Mouse (Mus musculus) midbrain, embryonic 11.5 days (tissue): ENCODE data around the gene Trim9. TPM values are rescaled to one million over a fixed set of nuclear protein-coding genes. Genes with fewer than 3 reads are reported as not detected.

ENCODE experiments used
- ATAC-seq: fragments of 200-750 bp; cut with Nextera tagmentation; 2 replicates; pipeline ENCODE4 v1.8.0; 2017; ENCODE audit warnings: moderate TSS enrichment, moderate library complexity; ENCODE audit not compliant: low FRiP score
- DNase-seq: peaks from one replicate; pipeline ENCODE4 v3.0.0; 2015; ENCODE audit warnings: low spot score; ENCODE audit errors: missing footprints
- H3K27ac ChIP-seq: fragments of 300-500 bp; sonication (generic); 2 replicates; pipeline ENCODE4 v1.5.1; 2014; ENCODE audit warnings: low read depth, low read length
- H3K27me3 ChIP-seq: fragments of 300-500 bp; sonication (generic); 2 replicates; pipeline ENCODE4 v1.6.1; 2014; ENCODE audit warnings: mild to moderate bottlenecking, low read length, moderate library complexity, mixed read lengths; ENCODE audit not compliant: control insufficient read depth, insufficient read depth
- H3K36me3 ChIP-seq: fragments of 300-500 bp; sonication (generic); 2 replicates; pipeline ENCODE4 v1.6.1; 2014; ENCODE audit warnings: mild to moderate bottlenecking, low read length, moderate library complexity, mixed read lengths; ENCODE audit not compliant: control insufficient read depth, insufficient read depth
- H3K4me1 ChIP-seq: fragments of 300-500 bp; sonication (generic); 2 replicates; pipeline ENCODE4 v1.6.1; 2014; ENCODE audit warnings: low read length; ENCODE audit not compliant: control insufficient read depth, insufficient read depth
- H3K4me2 ChIP-seq: fragments of 300-500 bp; sonication (generic); 2 replicates; pipeline ENCODE4 v1.6.1; 2014; ENCODE audit warnings: mild to moderate bottlenecking, moderate library complexity
- H3K4me3 ChIP-seq: fragments of 300-500 bp; sonication (generic); 2 replicates; pipeline ENCODE4 v1.5.1; 2014; ENCODE audit warnings: low read depth, low read length
- H3K9ac ChIP-seq: fragments of 300-500 bp; sonication (generic); 2 replicates; pipeline ENCODE4 v1.6.1; 2014; ENCODE audit warnings: low read length
- H3K9me3 ChIP-seq: fragments of 300-500 bp; sonication (generic); 2 replicates; pipeline ENCODE4 v1.6.1; 2016; ENCODE audit warnings: low read length; ENCODE audit not compliant: control insufficient read depth
- WGBS: fragments of 180-500 bp; shearing (Covaris S2); extraction: QIAGEN DNeasy Blood & Tissue Kit; methylation state at CpG from one replicate; pipeline ENCODE4 v1.1.7; 2014; 5-methylcytosine and 5-hydroxymethylcytosine counted together
- polyA plus RNA-seq: library from polyadenylated mRNA; unstranded; fragments of >200 nt; fragmentation: Nextera tagmentation; extraction: Ambion mirVana; gene quantifications from 2 replicates; pipeline ENCODE4 v1.2.1, GENCODE M21; 2014

The Trim9 gene
- polyA plus RNA-seq, 1 experiment from 2014 or later = 28.4 TPM

DNA sequence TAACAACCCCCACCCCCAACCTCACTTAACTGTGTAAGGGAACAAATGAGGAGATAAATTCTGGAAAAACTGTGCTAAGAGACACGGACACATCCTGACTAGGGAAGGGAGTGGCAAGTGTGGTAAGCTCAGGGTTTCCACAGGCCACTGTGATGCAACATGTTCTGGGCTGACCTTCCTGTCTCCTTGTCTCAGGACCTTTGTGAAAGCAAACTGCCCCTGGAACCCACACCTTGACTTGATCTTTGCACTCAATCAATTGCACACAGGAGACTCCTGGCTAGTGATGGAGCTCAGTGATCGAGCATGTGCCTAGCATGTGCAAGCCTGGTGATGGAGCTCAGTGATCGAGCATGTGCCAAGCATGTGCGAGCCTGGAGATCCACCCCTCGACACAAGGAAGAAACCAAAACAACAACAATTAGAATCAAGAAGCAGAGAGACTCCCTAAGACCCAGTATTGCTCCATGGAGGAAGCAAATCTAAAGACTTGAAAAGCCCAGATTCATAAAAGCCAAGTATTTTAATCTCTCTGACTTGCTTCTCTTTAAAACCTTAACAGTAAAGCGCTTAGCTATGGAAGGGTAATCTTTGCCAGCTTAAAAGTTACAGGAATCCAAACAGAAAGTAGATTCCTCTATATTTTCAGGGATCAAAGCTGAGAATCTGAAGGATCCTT, 113.6 kb downstream of the Trim9 start:
- Histone ChIP-seq H3K27me3 (no peaks in the 10 kb centered on the region), H3K4me2 (no peak overlapping the region), H3K9me3 (no peaks in the 10 kb centered on the region), H3K9ac (no peak overlapping the region), H3K36me3 (no peaks in the 10 kb centered on the region), H3K27ac (no peak overlapping the region), H3K4me3 (no peak overlapping the region), H3K4me1 (no peaks in the 10 kb centered on the region)
- ATAC-seq (no peak), DNase-seq (peak; percentile 83)
- 89% methylated on average over 6 of the region's 6 CpGs for WGBS

DNA sequence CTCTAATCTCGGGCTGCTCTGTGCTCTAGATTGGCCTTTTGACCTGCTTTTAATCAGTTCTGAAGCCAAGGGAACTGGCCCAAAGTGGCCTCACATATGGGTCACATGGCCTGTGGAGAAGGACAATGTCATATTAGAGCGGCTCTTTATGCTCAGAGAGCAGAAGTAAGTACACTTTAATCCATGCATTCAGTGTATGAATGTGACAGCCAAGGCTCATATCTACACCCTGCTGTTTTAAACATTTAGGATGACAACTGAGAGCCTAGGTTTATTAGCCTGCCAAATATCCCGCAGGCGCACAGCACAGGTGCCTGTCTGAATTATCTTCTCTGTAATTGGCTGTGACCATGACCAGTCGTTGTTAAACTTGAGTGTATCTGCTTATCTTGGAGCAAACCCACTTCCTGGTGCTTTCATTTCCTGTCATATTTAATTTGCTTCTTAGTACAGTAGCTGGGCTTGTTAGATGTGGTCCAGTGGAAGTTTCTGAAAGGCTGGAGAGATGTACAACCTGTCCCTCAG, 115.3 kb downstream of the Trim9 start:
- H3K36me3 ChIP-seq = no peaks in the 10 kb centered on the region
- WGBS = 46% methylated on average over 5 of the region's 5 CpGs
- no peak overlapping the region for H3K27ac ChIP-seq
- peaks cover 7% of the 10 kb centered on the region; the same call in 1 of the 2 replicates for H3K4me1 ChIP-seq
- no peaks in the 10 kb centered on the region for H3K9me3 ChIP-seq
- no peak for ATAC-seq
- no peak for DNase-seq
- peaks cover 2% of the 10 kb centered on the region for H3K27me3 ChIP-seq
- H3K4me3 ChIP-seq = no peak overlapping the region
- H3K9ac ChIP-seq = no peak overlapping the region
- no peak overlapping the region for H3K4me2 ChIP-seq

DNA sequence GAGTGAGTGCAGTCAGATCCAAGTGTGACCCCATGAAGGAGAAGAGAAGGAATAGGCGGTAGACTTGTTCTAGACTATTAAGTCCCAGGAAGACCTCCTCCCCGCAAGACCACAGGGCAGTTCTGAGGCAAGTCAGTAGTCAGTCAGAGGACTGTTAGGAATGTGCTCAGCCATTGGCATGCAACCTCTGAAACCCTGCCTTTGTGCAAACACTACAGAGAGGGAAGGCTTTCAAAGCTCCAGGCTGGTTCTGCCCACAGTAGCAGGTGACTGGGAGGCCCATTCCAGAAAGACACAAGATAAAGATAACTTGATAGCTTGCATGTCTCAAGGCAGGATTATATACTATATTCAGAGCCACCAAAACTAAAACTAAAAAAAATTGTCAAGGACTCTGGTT, 116.1 kb downstream of the Trim9 start, which contains the start of gene Pygl:
Pygl (minus strand) TSS at position 195 of the 400 bp plus-strand sequence.
- ATAC-seq (no peak), DNase-seq (no peak)
- Histone ChIP-seq H3K9me3 (no peaks in the 10 kb centered on the region), H3K36me3 (no peaks in the 10 kb centered on the region), H3K4me3 (no peak within 1 kb of the TSS), H3K9ac (no peak within 1 kb of the TSS), H3K4me2 (no peak within 1 kb of the TSS), H3K27me3 (peaks cover 6% of the 10 kb centered on the region), H3K4me1 (peaks cover 7% of the 10 kb centered on the region; the same call in 1 of the 2 replicates), H3K27ac (peak within 1 kb of the TSS; percentile 20; the same call in 1 of the 2 replicates)
- WGBS = 68% methylated on average over 2 of the region's 2 CpGs

DNA sequence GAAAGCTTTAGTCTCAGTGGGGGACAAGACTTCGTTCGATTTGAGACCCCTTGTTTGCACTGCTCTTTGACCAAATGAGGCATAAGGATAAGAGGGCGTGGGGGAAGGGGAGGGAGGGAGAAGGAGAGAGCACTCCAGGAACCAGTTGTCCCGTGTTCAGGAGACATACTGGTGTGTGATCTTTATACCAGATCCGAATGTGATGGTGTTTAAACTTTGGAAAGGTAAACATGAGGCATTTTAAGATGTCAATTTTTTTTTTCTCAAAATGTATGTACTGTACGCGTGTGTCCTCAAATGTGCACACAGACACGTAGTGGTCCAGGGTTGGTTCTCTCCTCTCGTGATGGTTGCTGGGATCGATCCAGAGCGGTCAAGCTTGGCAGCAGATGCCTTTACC, 119.3 kb downstream of the Trim9 start:
- 62% methylated on average over 11 of the region's 11 CpGs for WGBS
- H3K36me3 ChIP-seq = no peaks in the 10 kb centered on the region
- peak; percentile 85 for DNase-seq
- no peak for ATAC-seq
- H3K9me3 ChIP-seq = no peaks in the 10 kb centered on the region
- H3K9ac ChIP-seq = no peak overlapping the region; the same call in 1 of the 2 replicates
- H3K27ac ChIP-seq = no peak overlapping the region
- peaks cover 6% of the 10 kb centered on the region for H3K27me3 ChIP-seq
- H3K4me2 ChIP-seq = peak overlapping the region; percentile 79
- H3K4me1 ChIP-seq = peaks cover 7% of the 10 kb centered on the region; the same call in 1 of the 2 replicates
- H3K4me3 ChIP-seq = no peak overlapping the region

DNA sequence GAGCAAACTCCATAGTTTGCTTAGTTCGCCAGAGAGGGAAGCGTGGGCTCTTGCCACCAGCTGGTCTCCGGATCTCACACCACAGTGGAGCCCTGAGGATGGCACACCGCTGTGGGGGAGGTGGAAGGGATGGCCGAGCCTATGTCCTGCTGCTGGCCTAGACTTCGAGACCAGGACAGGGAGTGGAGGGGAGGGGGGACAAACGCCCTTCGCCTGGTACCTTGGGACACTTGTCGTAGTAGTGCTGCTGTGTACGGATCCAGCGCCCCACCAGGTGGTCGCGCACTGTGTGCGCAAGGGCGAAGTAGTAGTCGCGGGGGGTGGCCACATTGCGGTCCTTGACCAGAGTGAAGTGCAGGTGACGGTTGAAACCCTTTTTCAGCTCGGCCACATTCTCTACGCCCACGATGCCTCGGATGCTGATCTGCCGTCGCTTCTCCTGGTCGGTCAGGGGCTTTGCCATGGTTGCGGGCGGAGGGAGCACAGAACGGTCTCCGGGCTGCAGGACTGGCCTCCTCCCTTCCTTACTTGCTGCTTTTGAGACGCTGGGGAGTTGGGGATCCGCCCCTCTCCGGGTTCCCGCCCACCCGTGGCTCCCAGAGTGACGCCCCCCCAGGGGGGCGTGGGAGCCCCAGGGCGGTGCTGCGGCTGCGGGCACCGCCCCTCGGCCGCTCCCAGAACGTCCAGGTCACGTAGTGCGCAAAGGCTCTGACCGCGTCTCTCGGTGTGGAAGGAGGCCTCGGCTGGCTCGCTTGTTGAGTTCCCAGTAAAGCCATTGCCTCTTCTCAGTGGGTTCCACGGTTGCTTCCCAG, 120.1 kb downstream of the Trim9 start:
- Histone ChIP-seq H3K9me3 (no peaks in the 10 kb centered on the region), H3K27me3 (peaks cover 6% of the 10 kb centered on the region), H3K9ac (peak overlapping the region; percentile 58), H3K27ac (no peak overlapping the region), H3K4me3 (peak overlapping the region; percentile 39), H3K4me2 (peak overlapping the region; percentile 79), H3K4me1 (peaks cover 7% of the 10 kb centered on the region; the same call in 1 of the 2 replicates), H3K36me3 (no peaks in the 10 kb centered on the region)
- DNase-seq (peak; percentile 95), ATAC-seq (peak; percentile 82)
- WGBS = under 1% methylated on average over 52 of the region's 52 CpGs

DNA sequence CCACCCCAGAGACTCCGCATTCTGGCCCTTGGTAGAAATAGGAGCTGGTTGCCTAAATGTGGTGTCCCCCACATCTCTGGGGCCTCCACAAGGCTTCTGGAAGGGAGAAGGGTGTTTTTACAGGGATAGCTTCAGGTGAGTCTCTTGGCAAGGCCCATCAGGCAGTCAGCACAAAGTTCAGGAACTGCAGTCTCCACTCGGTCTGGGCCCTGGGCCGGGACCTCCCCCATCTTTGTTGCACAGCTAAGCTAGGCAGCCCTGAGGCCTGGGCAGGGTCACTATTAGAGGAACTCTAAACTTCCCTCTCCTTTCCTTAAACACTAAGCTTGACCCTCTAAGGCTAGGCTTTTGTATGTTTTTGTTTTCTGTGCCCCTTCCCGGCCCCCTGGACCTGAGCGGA, 120.8 kb downstream of the Trim9 start:
- 29% methylated on average over 5 of the region's 5 CpGs for WGBS
- peak overlapping the region; percentile 39 for H3K4me3 ChIP-seq
- H3K27me3 ChIP-seq = peaks cover 6% of the 10 kb centered on the region
- H3K36me3 ChIP-seq = no peaks in the 10 kb centered on the region
- no peak for DNase-seq
- ATAC-seq = 0 out of 2 replicates have a peak, but pooled peaks have one; percentile 6
- H3K9ac ChIP-seq = peak overlapping the region; percentile 58
- H3K27ac ChIP-seq = no peak overlapping the region
- no peaks in the 10 kb centered on the region for H3K9me3 ChIP-seq
- H3K4me2 ChIP-seq = peak overlapping the region; percentile 79
- H3K4me1 ChIP-seq = peaks cover 7% of the 10 kb centered on the region; the same call in 1 of the 2 replicates

DNA sequence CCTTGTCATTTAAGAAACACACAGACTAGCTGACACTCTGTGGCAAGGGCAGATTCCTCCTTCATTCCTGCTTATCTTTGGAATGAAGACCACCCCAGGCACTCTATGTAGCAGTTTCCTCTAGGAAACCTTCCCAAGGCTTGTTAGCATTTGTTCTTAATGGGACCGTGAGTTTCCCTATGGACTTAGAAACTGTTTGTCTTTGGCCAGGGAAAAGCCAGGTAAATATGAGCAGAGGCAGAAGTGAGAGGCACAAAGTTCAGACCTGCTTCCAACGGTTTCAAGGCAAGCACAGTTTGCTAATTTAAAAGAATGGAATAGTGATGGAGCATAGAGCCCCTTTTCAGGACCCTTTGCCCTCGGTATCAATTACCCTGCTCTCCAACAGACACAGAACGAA, 124.1 kb downstream of the Trim9 start:
- Histone ChIP-seq H3K36me3 (no peaks in the 10 kb centered on the region), H3K9ac (no peak overlapping the region), H3K27ac (no peak overlapping the region), H3K9me3 (no peaks in the 10 kb centered on the region), H3K4me2 (no peak overlapping the region), H3K4me3 (no peak overlapping the region), H3K4me1 (peaks cover 7% of the 10 kb centered on the region; the same call in 1 of the 2 replicates), H3K27me3 (peaks cover 6% of the 10 kb centered on the region)
- ATAC-seq (no peak), DNase-seq (no peak)
- WGBS = 60% methylated on average over 4 of the region's 4 CpGs

DNA sequence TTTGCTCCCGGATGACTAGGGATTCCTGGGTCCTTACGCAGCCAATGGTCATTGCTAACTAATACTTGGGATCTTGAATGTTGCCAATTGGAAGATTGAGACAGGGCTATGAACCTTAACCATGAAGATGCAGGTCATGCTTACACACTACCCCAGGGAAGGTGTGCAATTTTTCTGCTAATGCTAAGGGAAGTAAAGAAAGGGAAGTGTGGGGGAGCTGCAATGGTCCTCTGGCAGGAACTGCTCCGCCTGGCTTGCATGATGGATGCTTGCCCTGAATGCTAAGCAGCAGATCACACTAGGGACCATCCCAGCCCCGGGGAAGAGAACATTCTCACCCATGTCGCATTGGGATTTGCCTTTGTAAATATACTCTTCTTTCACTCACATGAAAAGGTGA, 126.0 kb downstream of the Trim9 start:
- Histone ChIP-seq H3K9ac (no peak overlapping the region), H3K27me3 (peaks cover under 1% of the 10 kb centered on the region; the same call in 1 of the 2 replicates), H3K9me3 (no peaks in the 10 kb centered on the region), H3K4me1 (peaks cover 1% of the 10 kb centered on the region; the same call in 1 of the 2 replicates), H3K4me2 (no peak overlapping the region), H3K36me3 (no peaks in the 10 kb centered on the region), H3K4me3 (no peak overlapping the region), H3K27ac (no peak overlapping the region)
- ATAC-seq (no peak), DNase-seq (no peak)
- WGBS = 86% methylated on average over 5 of the region's 5 CpGs
